Comparison of ENCODE assay signal across 8 mouse cellular contexts in the genomic region with DNA sequence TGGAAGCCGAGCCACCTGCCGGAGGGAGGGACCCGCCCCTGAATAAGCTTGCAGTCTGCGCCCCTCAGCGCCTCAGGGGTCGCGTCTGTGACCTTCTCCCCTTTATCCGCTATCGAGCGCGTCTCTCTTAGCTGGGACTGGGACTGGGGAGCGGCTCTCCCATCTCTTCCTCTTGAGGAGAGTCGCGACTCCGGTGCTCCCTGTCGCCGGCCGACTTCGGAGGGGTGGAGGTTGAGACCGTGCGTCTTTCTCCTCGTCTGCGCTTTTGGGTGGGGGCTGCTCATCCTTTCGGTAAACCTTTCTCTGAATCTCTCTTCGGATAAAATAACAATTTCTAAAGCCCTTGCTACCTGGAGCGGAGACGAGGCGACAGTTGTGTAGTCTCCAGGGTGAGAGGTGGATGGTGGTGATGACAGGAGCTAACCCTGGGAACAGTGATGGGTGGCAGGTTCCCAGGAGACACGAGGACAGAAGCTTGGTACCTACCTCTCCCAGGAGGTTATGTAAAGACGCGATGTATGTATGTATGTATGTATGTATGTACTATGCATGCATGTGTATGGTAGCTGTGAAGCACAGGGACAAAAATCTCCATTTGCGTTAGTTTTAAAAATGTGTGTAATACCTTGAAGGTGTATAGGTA. TPM values are rescaled to one million over a fixed set of nuclear protein-coding genes. Genes with fewer than 3 reads are reported as not detected.
A peak's percentile ranks its signal among the peaks of the same experiment; 100 is the strongest.
DNase-seq lines count a peak whose midpoint lies in the region; ATAC-seq lines count a peak whose summit lies in the region.

No protein-coding gene starts in this region.

- peak overlapping the region; percentile 82 for H3K4me3 ChIP-seq in heart, embryonic 12.5 days
- H3K4me3 ChIP-seq in brown adipose tissue, adult 24 weeks (ENCODE audit: insufficient read depth, low read depth, low read length), result peak overlapping the region; percentile 84
- peak overlapping the region; percentile 94 for H3K4me3 ChIP-seq in heart, embryonic 16.5 days (ENCODE audit: low read length)
- peak overlapping the region; percentile 99 for H3K4me3 ChIP-seq in limb, embryonic 15.5 days

- H3K27ac ChIP-seq in heart, embryonic 12.5 days (ENCODE audit: poor library complexity, severe bottlenecking), result peak overlapping the region; percentile 93
- peak overlapping the region; percentile 90 for H3K27ac ChIP-seq in brown adipose tissue, adult 24 weeks (replicated peaks; ENCODE audit: low read depth, low read length)
- H3K27ac ChIP-seq in heart, embryonic 16.5 days (ENCODE audit: low read length), result peak overlapping the region; percentile 96
- peak overlapping the region; percentile 93 for H3K27ac ChIP-seq in limb, embryonic 15.5 days

- H3K4me2 ChIP-seq in heart, embryonic 12.5 days, result peak overlapping the region; percentile 95
- H3K4me2 ChIP-seq in heart, embryonic 16.5 days (ENCODE audit: low read depth, low read length), result peak overlapping the region; percentile 74
- peak overlapping the region; percentile 83 for H3K4me2 ChIP-seq in limb, embryonic 15.5 days

- no peaks in the 10 kb centered on the region for H3K36me3 ChIP-seq in heart, embryonic 12.5 days
- no peaks in the 10 kb centered on the region for H3K36me3 ChIP-seq in heart, embryonic 16.5 days (ENCODE audit: control insufficient read depth, insufficient read depth)
- H3K36me3 ChIP-seq in limb, embryonic 15.5 days, result no peaks in the 10 kb centered on the region

- no peaks in the 10 kb centered on the region for H3K9me3 ChIP-seq in heart, embryonic 12.5 days (replicated peaks)
- no peaks in the 10 kb centered on the region for H3K9me3 ChIP-seq in heart, embryonic 16.5 days (replicated peaks; ENCODE audit: control insufficient read depth, low read length)
- no peaks in the 10 kb centered on the region for H3K9me3 ChIP-seq in limb, embryonic 15.5 days

- H3K27me3 ChIP-seq in heart, embryonic 12.5 days (replicated peaks), result no peaks in the 10 kb centered on the region
- H3K27me3 ChIP-seq in heart, embryonic 16.5 days (ENCODE audit: control insufficient read depth, insufficient read depth, low read length), result no peaks in the 10 kb centered on the region
- no peaks in the 10 kb centered on the region for H3K27me3 ChIP-seq in limb, embryonic 15.5 days

- no peak for DNase-seq in heart, adult 9 months (ENCODE audit: low spot score in 2 of 2)
- DNase-seq in gastrocnemius, postnatal 25 days, result no peak

- peak; percentile 60 for ATAC-seq in heart, embryonic 12.5 days (ENCODE audit: insufficient number of reproducible peaks, low FRiP score)
- ATAC-seq in CD4-positive, CD25-positive, alpha-beta regulatory T cell, adult 4 months, result peak; percentile 24
- peak; percentile 68 for ATAC-seq in heart, embryonic 16.5 days (replicated peaks; ENCODE audit: extremely low read depth, insufficient read depth, low FRiP score)
- no peak for ATAC-seq in limb, embryonic 15.5 days (ENCODE audit: insufficient number of reproducible peaks, low FRiP score, low TSS enrichment, low read depth)
- ATAC-seq in neutrophil, adult 5-6 weeks (ENCODE audit: extremely low read depth, insufficient number of reproducible peaks, low FRiP score, poor library complexity, severe bottlenecking), result 0 out of 2 replicates have a peak, but pooled peaks have one; percentile 17

- peaks cover 17% of the 10 kb centered on the region for H3K4me1 ChIP-seq in heart, embryonic 12.5 days (replicated peaks)
- H3K4me1 ChIP-seq in brown adipose tissue, adult 24 weeks (ENCODE audit: control insufficient read depth, insufficient read depth, insufficient read length, low read length), result no peaks in the 10 kb centered on the region
- H3K4me1 ChIP-seq in heart, embryonic 16.5 days (ENCODE audit: control insufficient read depth, insufficient read depth, low read length), result peaks cover 13% of the 10 kb centered on the region
- H3K4me1 ChIP-seq in limb, embryonic 15.5 days, result peaks cover 8% of the 10 kb centered on the region

- WGBS in heart, embryonic 12.5 days, result under 1% methylated on average over 32 of the region's 32 CpGs
- WGBS in heart, embryonic 16.5 days, result under 1% methylated on average over 32 of the region's 32 CpGs
- WGBS in limb, embryonic 15.5 days, result under 1% methylated on average over 32 of the region's 32 CpGs

- peak overlapping the region; percentile 94 for H3K9ac ChIP-seq in heart, embryonic 12.5 days
- peak overlapping the region; percentile 94 for H3K9ac ChIP-seq in heart, embryonic 16.5 days (ENCODE audit: low read length)
- peak overlapping the region; percentile 97 for H3K9ac ChIP-seq in limb, embryonic 15.5 days

RNA-seq across cellular contexts. Expression of gene Herc1, which starts 0.7 kb away (rescaled TPM):
- 26.5 TPM in 2 replicates for polyA plus RNA-seq in heart, embryonic 12.5 days (2016; fragmentation: Nextera tagmentation; extraction: Ambion mirVana)
- polyA plus RNA-seq in CD4-positive, CD25-positive, alpha-beta regulatory T cell, adult 4 months (2017; shearing (Covaris generic)), result 10 to 100 TPM; 40.2 to 45.8 TPM
- polyA plus RNA-seq in brown adipose tissue, adult 24 weeks (2012; ENCODE audit: insufficient read depth, insufficient read length, missing spikeins), result 11.6 and 15.5 TPM in 2 replicates
- 16.3 and 17.0 TPM in 2 replicates for polyA plus RNA-seq in heart, embryonic 16.5 days (2015; fragmentation: Nextera tagmentation; extraction: Ambion mirVana)
- polyA plus RNA-seq in limb, embryonic 15.5 days (2015; fragmentation: Nextera tagmentation; extraction: Ambion mirVana), result 16.9 and 19.0 TPM in 2 replicates
- 163 and 174 TPM in 2 replicates for total RNA-seq in neutrophil, adult 5-6 weeks (2017)
- 10 to 100 TPM; 28.5 to 31.8 TPM for total RNA-seq in gastrocnemius, postnatal 25 days (2021)
